Mouse (Mus musculus): ENCODE results near the gene Mga.

GRCm38 (mm10) chr2:120003970-120004369 lies 106.9 kb downstream of the Mga start:
- TF ChIP-seq CTCF (IDR thresholded peaks at IDR 0.05), result no peak
- TF ChIP-seq EP300 (IDR thresholded peaks at IDR 0.05), result no peak
